Mouse (Mus musculus) lung, postnatal 0 days (tissue): ENCODE results near the gene Tbc1d10a.

Experiments used
- CTCF ChIP-seq: IDR thresholded peaks from 2 replicates; pipeline ENCODE4 v1.5.1; 2016; ENCODE audit warnings: antibody characterized with exemption, mild to moderate bottlenecking
- EP300 ChIP-seq: IDR thresholded peaks from 2 replicates; pipeline ENCODE4 v1.6.1; 2016; ENCODE audit warnings: antibody characterized with exemption, mild to moderate bottlenecking, control low read depth

GRCm38 (mm10) chr11:4239691-4240090, 53.1 kb downstream of the Tbc1d10a start:
- TF ChIP-seq CTCF = no peak
- no peak for TF ChIP-seq EP300
